Mouse (Mus musculus) forebrain, embryonic 13.5 days (tissue): Measurements from ENCODE around the gene Nlrp14. TPM values are rescaled to one million over a fixed set of nuclear protein-coding genes. Genes with fewer than 3 reads are reported as not detected.
A peak's percentile ranks its signal among the peaks of the same experiment; 100 is the strongest.

Experiments used
- ATAC-seq: fragments of 200-750 bp; cut with Nextera tagmentation; 2 replicates; pipeline ENCODE4 v1.8.0; 2017
- H3K27ac ChIP-seq: fragments of 300-500 bp; sonication (generic); 2 replicates; pipeline ENCODE4 v1.5.1; 2015; ENCODE audit warnings: inconsistent platforms, mild to moderate bottlenecking, moderate library complexity
- H3K27me3 ChIP-seq: fragments of 300-500 bp; sonication (generic); 2 replicates; pipeline ENCODE4 v1.6.1; 2015; ENCODE audit warnings: mild to moderate bottlenecking, inconsistent platforms
- H3K36me3 ChIP-seq: fragments of 300-500 bp; sonication (generic); 2 replicates; pipeline ENCODE4 v1.6.1; 2015; ENCODE audit warnings: mild to moderate bottlenecking, inconsistent platforms; ENCODE audit not compliant: poor library complexity, severe bottlenecking
- H3K4me1 ChIP-seq: fragments of 300-500 bp; sonication (generic); 2 replicates; pipeline ENCODE4 v1.6.1; 2015; ENCODE audit warnings: inconsistent platforms
- H3K4me2 ChIP-seq: fragments of 300-500 bp; sonication (generic); 2 replicates; pipeline ENCODE4 v1.6.1; 2015; ENCODE audit warnings: inconsistent platforms, mild to moderate bottlenecking, moderate library complexity
- H3K4me3 ChIP-seq: fragments of 300-500 bp; sonication (generic); 2 replicates; pipeline ENCODE4 v1.5.1; 2015; ENCODE audit warnings: mild to moderate bottlenecking, inconsistent platforms
- H3K9ac ChIP-seq: fragments of 300-500 bp; sonication (generic); 2 replicates; pipeline ENCODE4 v1.6.1; 2015; ENCODE audit warnings: mild to moderate bottlenecking, inconsistent platforms
- H3K9me3 ChIP-seq: fragments of 300-500 bp; sonication (generic); replicated peaks from 2 replicates; pipeline ENCODE4 v1.6.1; 2016; ENCODE audit warnings: inconsistent platforms
- WGBS: fragments of 180-500 bp; shearing (Covaris S2); methylation state at CpG from one replicate; pipeline ENCODE4 v1.1.7; 2015; 5-methylcytosine and 5-hydroxymethylcytosine counted together
- polyA plus RNA-seq: library from polyadenylated mRNA; unstranded; fragments of >200 nt; fragmentation: Nextera tagmentation; extraction: Ambion mirVana; gene quantifications from 2 replicates; pipeline ENCODE4 v1.2.1, GENCODE M21; 2015

Gene Nlrp14
- polyA plus RNA-seq, 1 experiment from 2014 or later, result not detected

DNA sequence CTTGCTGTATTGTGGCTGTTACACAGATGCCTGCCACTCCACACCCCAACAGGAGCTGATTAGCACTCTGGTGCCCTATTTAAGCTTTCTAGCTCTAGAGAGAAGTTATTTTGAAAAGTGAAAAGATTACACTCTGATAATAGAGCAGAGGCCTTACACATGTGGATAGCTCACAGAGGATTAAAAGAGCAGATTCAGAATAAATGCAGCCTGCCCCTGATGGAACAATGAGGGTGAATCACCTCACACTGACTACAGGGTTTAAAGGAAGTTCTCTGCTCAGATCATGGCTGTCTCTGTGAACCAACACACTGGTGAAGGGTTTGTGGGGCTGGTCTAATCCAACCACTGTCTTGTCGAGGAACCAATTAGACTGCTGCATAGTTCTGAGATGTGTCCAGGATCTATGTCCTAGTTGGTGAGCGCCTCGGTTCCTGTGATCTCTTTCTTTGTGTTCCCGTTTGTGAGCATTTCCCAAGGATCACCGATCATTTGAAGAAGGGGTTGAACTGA is 74.6 kb downstream of the Nlrp14 start:
- WGBS, result 72% methylated on average over 5 of the region's 5 CpGs
- H3K27me3 ChIP-seq, result no peaks in the 10 kb centered on the region
- H3K36me3 ChIP-seq, result no peaks in the 10 kb centered on the region
- 0 out of 2 replicates have a peak, but pooled peaks have one; percentile 3 for ATAC-seq
- H3K9me3 ChIP-seq, result no peaks in the 10 kb centered on the region
- no peak overlapping the region for H3K9ac ChIP-seq
- peaks cover 4% of the 10 kb centered on the region; the same call in 1 of the 2 replicates for H3K4me1 ChIP-seq
- H3K4me3 ChIP-seq, result no peak overlapping the region
- no peak overlapping the region for H3K27ac ChIP-seq
- H3K4me2 ChIP-seq, result no peak overlapping the region

Other genes starting within 250 kb of the Nlrp14 start
- not detected in 2 replicates for gene Olfr709-ps1, start 234.8 kb upstream of the Nlrp14 start, polyA plus RNA-seq
- gene Olfr710, start 218.7 kb upstream of the Nlrp14 start, polyA plus RNA-seq, result not detected in 2 replicates
- not detected in 2 replicates for gene Olfr6, start 203.1 kb upstream of the Nlrp14 start, polyA plus RNA-seq
- not detected in 2 replicates for gene Olfr711, start 191.5 kb upstream of the Nlrp14 start, polyA plus RNA-seq
- not detected in 2 replicates for gene Olfr2, start 160.9 kb upstream of the Nlrp14 start, polyA plus RNA-seq
- gene Olfr713, start 135.8 kb upstream of the Nlrp14 start, polyA plus RNA-seq, result not detected in 2 replicates
- gene Olfr714, start 96.0 kb upstream of the Nlrp14 start, polyA plus RNA-seq, result not detected in 2 replicates
- gene Olfr17, start 73.8 kb upstream of the Nlrp14 start, polyA plus RNA-seq, result not detected in 2 replicates
- not detected in 2 replicates for gene Olfr715b, start 56.6 kb upstream of the Nlrp14 start, polyA plus RNA-seq
- gene Olfr715, start 35.9 kb upstream of the Nlrp14 start, polyA plus RNA-seq, result not detected in 2 replicates
- gene Olfr716, start 28.7 kb upstream of the Nlrp14 start, polyA plus RNA-seq, result not detected in 2 replicates
- not detected in 2 replicates for gene Rbmxl2, start 42.5 kb downstream of the Nlrp14 start, polyA plus RNA-seq
- gene Syt9, start 203.7 kb downstream of the Nlrp14 start, polyA plus RNA-seq, result 4.6 and 5.2 TPM in 2 replicates